Mouse (Mus musculus) adrenal gland, adult (tissue): ENCODE results near the gene Ypel3.
A peak's percentile ranks its signal among the peaks of the same experiment; 100 is the strongest.

Experiments used
- DNase-seq, 2 experiments: peaks; one replicate each; pipeline ENCODE4 v3.0.0; 2022 to 2023; ENCODE audit warnings: low spot score in 1 of 2; ENCODE audit not compliant: inconsistent age in 2 of 2

Ypel3 gene

DNA sequence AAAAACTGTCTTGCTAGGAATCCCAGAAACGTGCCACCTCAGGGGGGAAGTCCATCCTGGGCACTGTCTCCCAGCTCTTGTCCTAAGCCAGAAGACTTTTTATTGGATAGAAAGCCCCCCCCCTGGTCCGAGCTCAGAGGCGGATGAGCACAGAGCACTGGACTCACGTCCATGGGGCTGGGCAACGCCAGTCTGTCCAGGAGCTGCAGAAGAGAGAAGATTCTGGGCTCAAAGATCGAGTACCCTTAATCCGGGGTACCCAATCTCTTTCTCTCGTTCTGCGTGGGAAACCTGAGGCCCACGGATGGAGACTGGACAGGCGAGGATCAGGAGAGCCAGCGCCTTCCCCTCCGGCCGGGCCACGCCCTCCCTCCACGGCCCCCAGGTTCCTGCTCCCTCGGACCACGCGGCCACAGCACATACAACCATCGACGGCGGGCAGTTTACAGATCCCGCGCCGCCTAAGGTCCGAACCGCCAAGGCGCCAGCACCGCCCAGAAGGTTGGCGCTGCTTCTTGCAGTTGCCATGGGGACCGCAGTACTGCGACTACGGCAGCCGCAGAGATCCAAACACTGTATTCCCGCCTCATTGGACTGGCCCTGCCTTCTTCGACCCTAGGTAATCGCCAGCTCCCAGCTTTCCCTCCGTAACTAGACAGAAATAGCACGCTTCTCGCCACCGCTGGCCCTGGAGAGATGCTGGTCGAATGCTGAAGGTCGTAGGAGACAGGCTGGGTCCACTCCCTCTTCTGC, 32.1 kb downstream of the Ypel3 start:
- DNase-seq, result peak; percentile 90 to 95

GRCm38 (mm10) chr7:126809723-126810369, 33.1 kb downstream of the Ypel3 start:
- DNase-seq, result peak in 1 of 2 experiments; percentile 31

GRCm38 (mm10) chr7:126815726-126816222, 39.0 kb downstream of the Ypel3 start:
- DNase-seq, result peak in 1 of 2 experiments; percentile 67

- peak in 1 of 2 experiments; percentile 62 for DNase-seq
Observed at GRCm38 (mm10) chr7:126816494-126816893, 39.7 kb downstream of the Ypel3 start.

DNA sequence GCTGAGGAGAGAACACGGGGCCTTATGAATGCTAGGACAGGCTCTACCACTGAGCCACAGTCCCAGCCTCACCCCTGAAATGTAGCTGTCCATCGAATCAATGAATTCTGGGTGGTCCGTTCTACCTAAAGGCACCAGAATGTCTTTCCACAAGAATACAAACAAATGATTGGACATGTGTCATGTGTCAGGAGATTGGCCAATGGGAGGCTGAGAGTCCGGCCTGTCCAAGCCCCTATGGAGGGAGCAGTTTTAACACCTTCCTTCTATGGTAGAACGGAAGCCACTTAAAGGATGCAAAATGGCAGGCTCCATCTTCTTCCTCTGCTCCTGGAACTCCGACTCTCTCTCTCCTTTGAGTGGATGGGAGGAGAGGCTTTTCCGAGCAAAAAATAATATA, 40.8 kb downstream of the Ypel3 start:
- no peak for DNase-seq

GRCm38 (mm10) chr7:126818818-126819217, 42.1 kb downstream of the Ypel3 start:
- no peak for DNase-seq

DNA sequence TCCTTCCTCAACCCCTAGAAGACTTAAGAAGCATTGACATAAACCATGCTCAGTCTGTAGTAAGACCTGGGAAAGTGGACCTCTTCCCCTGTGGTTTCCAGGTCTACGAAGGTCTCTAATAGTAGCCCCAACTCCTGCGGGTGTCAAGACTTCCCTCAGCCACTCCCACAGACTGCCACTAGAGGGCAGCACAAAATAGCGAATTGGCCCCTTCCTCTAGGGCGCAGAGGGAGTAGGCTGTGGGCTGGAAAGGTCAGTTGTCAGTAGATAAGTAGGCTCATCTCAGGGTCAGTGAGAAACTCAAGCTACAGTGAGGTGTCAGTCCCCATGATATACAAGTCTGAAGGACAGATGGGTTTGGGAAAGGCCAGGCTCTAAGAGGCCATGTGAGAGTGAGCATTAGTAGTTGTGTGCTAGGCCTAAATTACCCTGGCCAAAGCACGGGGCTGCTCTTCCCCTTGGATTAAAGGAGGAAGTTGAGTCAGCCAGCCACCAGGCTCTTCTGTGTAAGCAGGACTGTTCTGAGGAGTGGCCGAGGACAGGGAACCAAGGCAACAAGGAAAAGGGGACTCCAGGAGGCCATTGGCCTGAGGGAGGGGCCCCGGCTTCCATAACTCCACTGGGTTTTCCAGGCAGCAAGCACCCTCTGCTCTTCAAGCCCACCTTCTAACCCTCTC, 45.2 kb downstream of the Ypel3 start:
- DNase-seq, result peak; percentile 87 to 96

- peak; percentile 65 to 73 for DNase-seq
Observed at GRCm38 (mm10) chr7:126822741-126823140, 46.0 kb downstream of the Ypel3 start.

DNA sequence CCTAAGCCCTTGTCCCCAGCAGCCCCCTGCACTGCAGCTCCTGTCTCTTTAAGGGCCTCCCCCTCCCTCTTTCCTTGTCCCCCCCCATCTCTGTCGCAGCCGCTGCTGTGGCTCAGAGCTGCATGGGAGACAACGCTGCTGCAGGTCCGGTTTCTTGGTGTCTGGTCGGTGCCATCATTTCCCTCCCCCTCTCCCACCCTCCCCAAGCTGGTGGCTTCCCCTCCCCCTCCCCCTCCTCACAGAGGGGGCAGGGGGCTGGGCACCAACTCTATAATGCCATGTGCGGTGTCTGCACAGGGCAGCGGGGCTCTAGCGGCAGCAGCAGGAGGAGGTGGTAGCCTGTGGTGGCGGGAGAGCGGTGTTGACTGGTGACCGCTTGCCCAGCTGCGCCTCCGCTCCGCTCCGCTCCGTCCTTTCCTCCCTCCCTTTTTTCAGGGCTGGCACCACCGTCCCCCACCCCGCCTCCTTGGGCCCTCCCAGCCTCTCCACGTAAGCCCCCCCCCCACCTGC, 46.5 kb downstream of the Ypel3 start:
- peak; percentile 36 to 67 for DNase-seq

- peak in 1 of 2 experiments; percentile 25 for DNase-seq
Observed at GRCm38 (mm10) chr7:126823940-126824339, 47.2 kb downstream of the Ypel3 start.

GRCm38 (mm10) chr7:126825403-126825802, 48.6 kb downstream of the Ypel3 start:
- peak in 1 of 2 experiments; percentile 66 for DNase-seq

- DNase-seq, result no peak
Observed at GRCm38 (mm10) chr7:126825952-126826351, 49.2 kb downstream of the Ypel3 start.
